Mouse (Mus musculus) C3H10T1/2 (cell line): ENCODE data around the gene Podxl. TPM values are rescaled to one million over a fixed set of nuclear protein-coding genes. Genes with fewer than 3 reads are reported as not detected.

Source experiments
- polyA plus RNA-seq, 2 experiments: library from polyadenylated mRNA; unstranded; fragments of >200 nt; fragmentation: generic; extraction: Trizol; gene quantifications; one replicate each; pipeline ENCODE4 v1.2.1; 2012; ENCODE audit warnings: missing spikeins in 2 of 2

The Podxl gene
- under 1 TPM; 0.62 to 0.72 TPM for polyA plus RNA-seq

GRCm38 (mm10) chr6:31563235-31564181 lies at the start of gene Podxl:
Podxl (minus strand) TSS chr6:31563981.

Other genes starting within 250 kb of the Podxl start
- gene Mkln1, start 165.2 kb downstream of the Podxl start, polyA plus RNA-seq = 10 to 100 TPM in 1 of 2 experiments, 1 to 10 TPM in 1; 4.3 to 35.7 TPM